Mouse (Mus musculus) retina, adult 2 months (tissue): Measurements from ENCODE around the gene Clstn3.
"Not testable (repeated sequence)": the region's sequence is repeated elsewhere in the genome, so short reads cannot be mapped to it uniquely, and the experiment has no call there.

Experiments used
- DNase-seq: peaks from one replicate; pipeline ENCODE4 v3.0.0-alpha.2; 2012; ENCODE audit warnings: low read depth, low spot score

Gene Clstn3

DNA sequence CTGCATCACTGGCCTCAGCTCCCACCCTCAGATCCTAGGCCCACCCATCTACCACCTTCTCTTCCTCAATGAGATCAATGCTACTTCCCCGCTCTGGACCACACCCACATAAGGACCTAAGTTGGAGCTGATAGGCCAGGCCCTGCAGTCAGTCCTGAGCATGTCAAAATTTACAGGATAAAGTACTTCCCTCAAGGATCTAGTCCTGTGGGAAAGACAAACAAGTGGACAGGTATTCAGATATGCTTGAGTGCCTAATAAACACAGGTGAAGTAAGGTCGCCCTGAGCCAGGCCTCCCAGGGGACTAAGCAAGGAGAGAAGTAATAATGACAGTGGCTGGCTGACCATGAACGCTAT lies 15.0 kb upstream of the Clstn3 start:
- no peak for DNase-seq

DNA sequence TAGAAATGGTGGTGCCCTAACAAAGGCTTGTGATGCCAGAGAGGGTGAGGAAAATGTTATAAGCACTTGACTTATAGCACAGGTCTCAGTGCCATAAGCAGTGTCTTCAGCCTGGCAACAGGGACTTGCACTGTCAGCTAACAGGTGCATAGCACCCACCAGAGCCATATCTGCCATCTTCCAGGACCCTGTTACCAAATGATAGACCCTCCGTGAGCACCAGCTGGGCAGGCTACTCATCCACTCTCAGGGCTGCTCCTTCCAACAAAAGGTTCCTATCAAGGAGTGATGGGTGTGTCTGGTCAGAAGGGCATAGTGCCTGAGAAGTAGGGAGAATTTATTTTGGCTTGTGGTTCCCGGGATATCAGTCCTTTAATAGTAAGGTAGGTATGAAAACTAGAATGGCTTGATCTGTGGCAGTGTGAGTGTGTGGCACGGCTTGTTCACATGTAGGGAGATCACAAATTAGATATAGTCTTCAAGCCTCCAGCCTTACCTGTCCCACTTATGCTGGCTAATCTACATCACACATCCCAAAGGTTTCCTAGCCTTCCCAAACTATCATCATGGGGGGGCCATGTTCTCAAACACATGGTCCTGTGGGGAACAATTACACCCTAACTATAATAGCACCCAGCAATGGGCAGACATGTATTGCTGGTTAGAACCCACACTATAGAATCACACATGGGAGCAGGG lies 14.4 kb upstream of the Clstn3 start:
- no peak for DNase-seq

- DNase-seq: no peak
Measured at GRCm38 (mm10) chr6:124477922-124478651, 13.5 kb upstream of the Clstn3 start.

DNA sequence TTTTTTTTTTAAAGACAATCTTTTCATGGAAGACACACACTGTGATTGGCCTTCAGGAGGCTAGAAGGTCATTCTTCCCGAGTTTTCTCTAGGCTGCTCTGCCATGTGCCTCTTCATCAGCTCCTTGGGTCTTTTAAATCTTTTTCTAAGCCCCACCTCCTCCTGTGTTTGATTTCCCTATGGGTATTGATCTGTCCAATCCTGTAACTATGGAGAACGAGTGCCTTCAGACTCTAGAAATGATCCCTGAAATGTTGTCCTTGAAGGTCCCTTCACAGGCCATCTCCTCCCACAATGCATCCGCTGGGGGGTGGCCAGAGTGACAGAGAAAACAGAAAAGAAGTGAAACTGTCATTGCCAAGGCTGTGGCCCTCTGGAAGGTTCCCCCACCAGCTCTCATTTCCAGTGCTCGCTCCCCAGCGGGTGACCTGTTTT lies 12.6 kb upstream of the Clstn3 start:
- DNase-seq: no peak

- no peak for DNase-seq
Measured at GRCm38 (mm10) chr6:124476796-124477195, 12.2 kb upstream of the Clstn3 start.

DNA sequence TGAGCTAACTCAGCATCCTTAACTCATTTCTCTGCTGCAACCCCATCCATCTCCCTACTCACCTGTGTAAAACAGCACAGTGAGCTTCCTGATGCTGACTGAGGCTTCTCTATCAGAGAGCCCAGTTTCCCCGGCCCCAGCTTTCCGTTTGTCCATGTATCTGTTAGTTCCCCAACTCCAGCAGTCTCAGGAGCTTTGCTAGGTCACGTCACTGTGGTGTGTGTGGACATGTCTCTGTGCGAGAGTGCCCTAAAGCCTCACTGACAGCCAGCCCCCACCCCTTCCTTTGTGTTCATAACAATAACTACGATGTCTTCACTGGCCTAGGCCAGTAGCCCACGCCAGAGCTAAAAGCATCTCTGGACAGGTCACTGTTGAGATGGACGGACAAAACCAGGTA lies 11.6 kb upstream of the Clstn3 start:
- DNase-seq: no peak

GRCm38 (mm10) chr6:124475335-124476075 lies 10.9 kb upstream of the Clstn3 start:
- DNase-seq: not testable (repeated sequence)

GRCm38 (mm10) chr6:124474621-124475020 lies 10.0 kb upstream of the Clstn3 start:
- no peak for DNase-seq

DNA sequence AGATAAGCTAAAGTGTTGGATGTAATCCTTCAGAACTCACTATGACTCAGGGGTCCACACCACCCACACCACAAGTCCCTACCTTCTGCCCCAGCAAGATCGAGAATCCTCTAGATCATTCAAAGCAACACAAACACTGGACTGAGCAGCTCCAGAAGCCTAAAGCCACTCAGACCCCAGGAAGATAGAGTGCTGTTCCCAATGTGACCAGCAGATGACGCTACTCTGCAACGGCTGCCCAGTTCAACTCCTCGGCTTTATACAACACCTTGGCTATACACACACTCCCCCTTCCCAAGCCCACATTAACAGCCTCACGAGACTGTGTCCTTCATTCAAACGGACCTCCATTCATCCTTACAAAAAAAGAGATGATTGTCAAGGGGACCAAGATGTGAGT lies 8.2 kb upstream of the Clstn3 start:
- no peak for DNase-seq

DNA sequence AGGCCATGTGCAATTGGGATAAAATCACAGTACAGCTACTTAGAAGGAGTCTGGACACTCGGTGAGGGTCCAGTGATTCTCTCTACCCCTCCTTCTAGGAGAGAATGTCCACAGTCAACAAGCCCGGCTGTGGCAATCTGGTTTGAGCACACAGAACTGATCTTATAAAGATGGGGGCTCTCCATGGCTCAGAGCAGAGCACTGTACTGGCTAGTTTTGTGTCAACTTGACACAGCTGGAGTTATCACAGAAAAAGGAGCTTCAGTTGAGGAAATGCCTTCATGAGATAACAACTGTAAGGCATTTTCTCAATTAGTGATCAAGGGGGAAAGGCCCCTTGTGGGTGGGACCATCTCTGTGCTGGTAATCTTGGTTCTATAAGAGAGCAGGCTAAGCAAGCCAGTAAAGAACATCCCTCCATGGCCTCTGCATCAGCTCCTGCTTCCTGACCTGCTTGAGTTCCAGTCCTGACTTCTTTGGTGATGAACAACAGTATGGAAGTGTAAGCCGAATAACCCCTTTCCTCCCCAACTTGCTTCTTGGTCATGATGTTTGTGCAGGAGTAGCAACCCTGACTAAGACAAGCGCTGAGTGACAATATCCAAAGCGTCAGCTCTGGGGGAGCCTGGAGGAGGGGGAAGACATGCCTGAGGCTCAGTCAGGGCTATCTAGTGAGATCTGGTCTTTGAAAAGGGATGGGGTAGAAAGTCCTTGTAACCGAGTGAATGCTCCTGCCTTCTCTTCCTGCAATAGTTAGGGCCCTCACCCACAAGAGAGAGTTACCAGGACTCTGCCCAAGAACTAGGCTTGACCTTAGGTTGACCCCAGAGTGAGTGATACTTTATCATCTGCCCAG lies 7.4 kb upstream of the Clstn3 start:
- not testable (repeated sequence) for DNase-seq

GRCm38 (mm10) chr6:124471121-124471520 lies 6.5 kb upstream of the Clstn3 start:
- no peak for DNase-seq

GRCm38 (mm10) chr6:124465729-124466128 lies 1.1 kb upstream of the Clstn3 start:
- no peak for DNase-seq

DNA sequence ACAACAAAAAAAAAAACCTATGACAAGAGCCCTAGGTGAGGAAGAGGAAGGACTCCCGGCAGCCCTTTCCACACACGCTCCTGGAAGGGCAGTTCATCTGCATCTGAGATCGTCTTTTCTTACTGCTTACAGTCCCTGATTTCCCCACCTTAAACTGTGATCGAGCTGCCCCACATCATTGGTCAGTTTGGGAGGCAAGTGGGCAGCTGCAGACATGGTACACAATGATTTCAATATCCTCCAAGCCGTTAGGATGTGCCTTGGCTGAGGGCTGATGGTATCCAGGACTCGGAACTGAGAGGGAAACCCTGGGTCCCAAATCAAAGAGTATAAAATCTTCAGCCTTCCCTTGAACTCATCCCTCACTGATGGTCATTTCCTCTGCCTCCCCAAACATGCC lies 705 bp upstream of the Clstn3 start:
- DNase-seq: no peak

DNA sequence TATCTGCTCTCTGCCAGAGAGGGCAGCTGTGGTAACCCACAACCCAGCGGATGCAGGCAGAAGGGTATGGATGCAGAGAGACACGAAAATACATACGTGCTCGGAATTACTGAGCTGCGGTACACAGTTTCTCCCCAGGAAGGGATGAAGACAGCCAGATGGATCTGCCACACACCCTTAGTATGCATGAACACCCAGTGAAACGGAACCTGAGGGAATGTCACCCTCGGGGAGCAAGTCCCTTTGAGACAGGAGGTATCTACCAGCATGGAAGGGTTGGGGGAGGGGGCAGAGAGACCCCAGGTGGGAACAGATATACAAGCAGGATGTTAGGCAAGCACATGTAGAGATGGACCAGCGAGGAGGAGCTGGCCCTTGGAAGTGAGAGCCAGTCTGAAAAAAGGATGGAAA lies 708 bp downstream of the Clstn3 start:
- no peak for DNase-seq

DNA sequence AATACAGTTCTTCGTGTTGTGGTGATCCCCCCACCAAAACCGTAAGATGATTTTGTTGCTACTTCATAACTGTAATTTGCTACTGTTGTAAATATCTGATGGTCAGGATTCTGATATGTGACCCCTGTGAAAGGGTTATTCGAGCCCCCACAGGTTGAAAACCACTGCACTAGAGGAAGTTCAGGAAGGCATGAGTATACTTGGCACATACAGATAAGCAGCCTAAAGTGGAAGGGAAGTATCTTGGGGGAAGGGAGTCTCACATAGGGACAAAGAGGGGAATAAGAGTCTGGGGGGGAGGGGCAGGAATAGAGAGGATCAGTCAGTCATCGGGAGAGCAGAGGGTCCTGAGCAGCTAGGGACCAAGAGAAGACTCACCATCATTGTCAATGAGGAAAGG lies 5.2 kb downstream of the Clstn3 start:
- DNase-seq: no peak

DNA sequence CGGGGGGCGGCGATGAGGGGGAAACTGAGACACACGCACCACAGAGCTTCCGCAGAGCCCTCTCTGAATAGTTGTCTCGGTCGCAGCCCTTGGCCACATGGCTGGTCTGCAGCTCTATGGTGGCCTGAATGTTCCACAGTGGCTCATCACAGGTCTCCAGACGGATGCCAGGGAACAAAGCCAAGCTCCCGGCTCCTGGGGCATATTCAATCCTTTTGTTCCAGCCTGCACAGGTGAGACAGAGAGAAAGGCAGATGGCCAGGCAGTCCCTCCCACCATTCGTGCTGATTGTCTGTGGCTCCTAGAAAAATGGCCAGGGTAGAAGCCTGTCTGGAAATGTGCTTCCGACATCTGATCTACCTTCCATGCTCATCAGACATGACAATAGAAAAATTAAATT lies 6.1 kb downstream of the Clstn3 start:
- no peak for DNase-seq

GRCm38 (mm10) chr6:124457827-124458226 lies 6.8 kb downstream of the Clstn3 start:
- no peak for DNase-seq

GRCm38 (mm10) chr6:124456243-124456642 lies 8.4 kb downstream of the Clstn3 start:
- DNase-seq: no peak

- DNase-seq: no peak
Measured at GRCm38 (mm10) chr6:124453756-124454155, 10.8 kb downstream of the Clstn3 start.

- no peak for DNase-seq
Measured at GRCm38 (mm10) chr6:124451995-124452394, 12.6 kb downstream of the Clstn3 start.

DNA sequence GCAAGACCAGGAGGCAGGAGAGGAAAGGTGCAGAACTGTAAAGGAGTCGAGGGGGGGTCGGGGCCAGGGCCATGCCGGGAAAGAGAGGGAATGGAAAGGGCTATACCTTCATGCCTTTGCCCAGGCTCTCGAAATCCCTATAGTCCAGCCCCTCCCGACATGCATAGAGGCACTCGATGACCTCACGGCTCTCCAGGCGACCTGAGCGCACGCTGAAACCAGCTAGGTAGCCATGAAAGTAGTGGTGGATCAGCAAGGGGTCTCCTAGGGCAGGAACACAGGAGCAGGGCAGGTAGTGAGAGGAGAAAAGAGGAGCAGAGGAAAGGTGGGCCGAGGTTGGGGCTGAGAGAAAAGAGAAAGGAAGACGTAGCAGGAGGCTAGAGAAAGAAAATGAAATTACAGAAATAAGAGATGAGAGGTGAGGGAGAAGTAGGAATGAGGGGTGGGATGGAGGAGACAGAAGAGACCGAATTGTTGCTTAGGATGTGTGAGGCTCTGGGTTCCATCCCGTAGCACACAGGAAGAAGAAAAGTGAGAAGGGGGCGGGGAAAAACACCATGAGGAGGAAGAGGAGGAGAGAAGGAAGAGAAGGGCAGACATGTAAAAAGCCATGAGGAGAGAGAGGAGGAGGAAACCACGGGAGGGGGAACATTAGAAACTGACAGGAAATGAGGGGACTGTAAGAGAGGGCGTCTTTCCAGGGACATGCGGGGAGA lies 14.8 kb downstream of the Clstn3 start:
- DNase-seq: no peak
